Mouse (Mus musculus) gastrocnemius, postnatal 25 days (tissue): Measurements from ENCODE around the gene Ovch2. TPM values are rescaled to one million over a fixed set of nuclear protein-coding genes. Genes with fewer than 3 reads are reported as not detected.

ENCODE experiments used
- DNase-seq: peaks from one replicate; pipeline ENCODE4 v3.0.0; 2022
- total RNA-seq, 2 experiments: library from RNA; stranded (reverse); gene quantifications; 1 replicate in 1 of 2; 2 replicates in 1 of 2; pipeline ENCODE4 v1.2.3; 2021

The Ovch2 gene
- total RNA-seq, 2 experiments from 2014 or later: not detected

DNA sequence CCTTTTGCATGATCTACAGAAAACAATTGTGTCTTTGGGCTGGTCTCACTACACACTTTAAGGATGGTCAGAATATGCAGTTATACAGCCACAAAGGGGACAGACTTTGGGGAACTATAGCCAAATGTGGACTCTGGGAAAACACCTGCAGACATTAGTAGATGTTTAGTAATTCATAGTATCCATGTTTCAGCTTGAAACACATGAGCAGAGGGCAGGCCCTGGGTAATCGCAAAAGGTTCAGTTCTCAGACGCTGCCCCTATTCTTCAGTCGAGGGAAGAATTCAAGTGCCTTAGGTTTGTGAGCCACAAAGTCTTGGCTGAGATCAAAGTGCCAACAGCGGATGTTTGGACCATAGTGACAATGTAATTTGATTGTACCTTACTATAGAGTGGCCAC is 56.6 kb downstream of the Ovch2 start:
- no peak for DNase-seq

DNA sequence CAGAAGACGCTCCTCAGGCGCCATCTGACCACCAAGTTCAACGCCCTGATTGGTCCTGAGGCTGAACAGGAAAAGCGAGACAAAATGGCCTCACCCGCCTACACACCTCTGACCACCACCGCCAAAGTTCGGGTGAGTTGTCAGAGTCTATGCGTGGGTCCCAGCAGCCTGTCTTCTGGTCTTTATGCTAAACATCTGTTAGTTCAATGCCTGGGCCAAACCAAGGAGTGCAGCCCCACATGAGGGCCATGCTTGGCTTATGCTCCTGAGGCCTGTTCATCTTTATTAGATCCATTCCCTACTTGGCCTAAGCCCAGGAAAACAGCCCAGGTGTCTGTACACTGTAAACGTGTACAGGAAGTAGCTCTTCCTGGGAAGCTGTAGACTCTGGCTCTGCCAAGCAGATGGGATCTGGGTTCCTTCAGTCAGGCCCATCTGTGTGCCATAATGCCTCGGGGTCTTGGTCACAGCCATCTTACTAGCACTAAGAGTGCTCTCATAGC is 58.0 kb downstream of the Ovch2 start:
- no peak for DNase-seq

DNA sequence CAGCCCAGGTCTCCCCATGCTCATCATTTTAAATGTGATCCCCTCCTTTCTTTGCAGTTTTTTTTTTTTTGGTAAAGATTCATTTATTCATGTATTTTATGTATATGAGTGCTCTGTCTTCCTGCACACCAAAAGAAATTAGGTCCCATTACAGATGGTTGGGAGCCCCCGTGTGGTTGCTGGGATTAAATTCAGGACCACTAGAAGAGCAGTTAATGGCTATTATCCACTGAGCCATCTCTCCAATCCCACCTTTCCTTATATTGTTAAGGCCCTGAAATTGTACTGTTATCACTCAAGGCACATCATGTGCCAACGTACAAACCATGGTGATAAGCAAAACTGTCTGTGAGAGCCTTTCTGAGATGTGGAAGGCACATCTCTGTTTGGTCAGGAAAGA is 62.3 kb downstream of the Ovch2 start:
- DNase-seq: no peak

DNA sequence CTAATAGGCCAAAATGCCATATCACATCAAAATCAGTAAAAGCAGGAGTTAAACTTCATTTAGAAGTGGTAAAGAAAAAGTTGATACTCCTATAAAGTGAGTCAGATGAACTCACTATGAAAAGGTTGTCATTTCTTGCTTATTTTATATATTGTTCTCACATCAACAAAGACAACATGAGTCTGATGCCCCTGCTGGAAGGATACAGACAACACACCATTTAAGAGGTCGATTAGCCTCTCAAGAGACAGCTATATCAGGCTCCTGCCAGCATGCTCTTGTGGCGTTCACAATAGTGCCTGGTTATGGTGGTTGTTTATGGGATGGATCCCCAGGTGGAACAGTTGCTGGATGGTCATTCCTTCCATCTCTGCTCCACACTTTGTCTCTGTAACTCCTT is 67.8 kb downstream of the Ovch2 start:
- no peak for DNase-seq

Other genes starting within 250 kb of the Ovch2 start
- 1 to 10 TPM; 2.0 to 4.7 TPM for gene Olfml1, start 233.8 kb downstream of the Ovch2 start, total RNA-seq
- 10 to 100 TPM in 1 of 2 experiments, 1 to 10 TPM in 1; 8.0 to 15.2 TPM for gene Ppfibp2, start 206.0 kb downstream of the Ovch2 start, total RNA-seq
- gene 5330417H12Rik, start 176.0 kb downstream of the Ovch2 start, total RNA-seq: not detected
- under 1 TPM in 1 of 2 experiments, not detected in 1; 0.23 TPM for gene Cyb5r2, start 43.2 kb downstream of the Ovch2 start, total RNA-seq
- not detected for gene Olfr467, start 11.1 kb upstream of the Ovch2 start, total RNA-seq
- not detected for gene Olfr469, start 24.3 kb upstream of the Ovch2 start, total RNA-seq
- not detected for gene Olfr470, start 46.3 kb upstream of the Ovch2 start, total RNA-seq
- not detected for gene Olfr472, start 96.7 kb upstream of the Ovch2 start, total RNA-seq
- gene Olfr473, start 129.2 kb upstream of the Ovch2 start, total RNA-seq: not detected
- gene Olfr474, start 153.4 kb upstream of the Ovch2 start, total RNA-seq: not detected
- gene Olfr476, start 163.6 kb upstream of the Ovch2 start, total RNA-seq: not detected
- gene Olfr477, start 185.5 kb upstream of the Ovch2 start, total RNA-seq: not detected
- not detected for gene Olfr478, start 232.8 kb upstream of the Ovch2 start, total RNA-seq
- gene Olfr479, start 249.5 kb upstream of the Ovch2 start, total RNA-seq: not detected